In the genomic region with DNA sequence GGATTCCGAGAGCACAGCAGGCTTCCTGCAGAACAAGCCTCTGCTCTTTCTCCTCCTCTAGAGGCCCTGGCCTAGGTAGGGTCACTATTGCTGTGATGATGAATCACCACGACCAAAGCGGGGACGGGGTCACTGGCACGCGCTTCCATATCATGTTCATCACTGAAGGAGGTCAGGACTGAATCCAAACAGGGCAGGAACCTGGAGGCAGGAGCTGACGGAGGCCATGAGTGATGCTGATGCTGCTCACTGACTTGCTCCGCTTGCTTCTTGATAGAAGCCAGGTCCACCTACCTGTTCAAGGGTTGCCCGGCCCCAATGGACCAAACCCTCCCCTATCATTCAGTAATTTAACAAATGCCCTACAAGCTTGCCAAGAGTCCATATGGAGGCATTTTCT, we compare ENCODE assay signal across 22 mouse cellular contexts. TPM values are rescaled to one million over a fixed set of nuclear protein-coding genes. Genes with fewer than 3 reads are reported as not detected.
DNase-seq lines count a peak whose midpoint lies in the region; TF ChIP-seq lines count a peak whose summit lies in the region.
"Had no signal": no experiment of that assay in that cellular context is flagged by ENCODE, and none has a peak within 500 bp of the region (broad histone marks: within the 10 kb centered on the region; RNA-seq: fewer than 3 reads in every experiment).

No protein-coding gene starts in this region.

- H3K4me1 ChIP-seq in olfactory bulb, adult 2 months (ENCODE audit: control insufficient read depth, insufficient read depth, low read length) = peaks cover 37% of the 10 kb centered on the region

- 94% methylated on average over 9 of the region's 9 CpGs for WGBS in olfactory bulb, adult 2 months

- no peak overlapping the region for H3K4me3 ChIP-seq in gastrocnemius, adult 2 months
- no peak overlapping the region for H3K4me3 ChIP-seq in left cerebral cortex, adult 2 months
- no peak overlapping the region for H3K4me3 ChIP-seq in olfactory bulb, adult 2 months (ENCODE audit: insufficient read depth, low read depth, low read length)
- H3K4me3 ChIP-seq: embryonic facial prominence, embryonic 13.5 days; embryonic facial prominence, embryonic 15.5 days; erythroblast, embryonic 14.5 days; forebrain, embryonic 10.5 days; forebrain, embryonic 12.5 days had no signal

- no peak for TF ChIP-seq CTCF in gastrocnemius, adult 2 months (IDR thresholded peaks at IDR 0.05)
- TF ChIP-seq CTCF in left cerebral cortex, adult 2 months (IDR thresholded peaks at IDR 0.05) = no peak
- no peak for TF ChIP-seq CTCF in olfactory bulb, adult 2 months (IDR thresholded peaks at IDR 0.05; ENCODE audit: insufficient read depth, low read depth, low read length)

- DNase-seq in gastrocnemius, adult 2 months = no peak
- DNase-seq in gastrocnemius, postnatal 14 days = no peak
- DNase-seq in left cerebral cortex, adult 2 months (ENCODE audit: extremely low spot score in 1 of 2, low spot score in 2 of 2) = no peak
- DNase-seq in left cerebral cortex, postnatal 36 days (ENCODE audit: low spot score in 2 of 2) = no peak
- no peak for DNase-seq in layer of hippocampus, postnatal 10 days (ENCODE audit: low spot score in 2 of 2)
- DNase-seq: adrenal gland, adult 8-10 months; adrenal gland, postnatal 14 days; adrenal gland, postnatal 36 days; B cell, adult 2 months; cerebellum, adult 11 months; cerebellum, adult 18-20 months; cerebellum, adult 8-10 months; cerebellum, adult 9-11 months; cerebellum, postnatal 14 days; cerebellum, postnatal 36 days; embryo, embryonic 11 days had no signal

- intact Hi-C loops in gastrocnemius, adult 2 months (cut with DNase I) = no loop called here
- intact Hi-C loops in gastrocnemius, postnatal 14 days (cut with DNase I; ENCODE audit: low total_unique reads) = loop anchor here (2.0 kb wide), 1 partner anchor 126 kb away; no protein-coding TSS in a partner anchor
- intact Hi-C loops in left cerebral cortex, adult 2 months (cut with DNase I) = no loop called here
- intact Hi-C loops in left cerebral cortex, postnatal 36 days (cut with DNase I) = loop anchor here (10.0 kb wide), 1 partner anchor 284 kb away; no protein-coding TSS in a partner anchor

- H3K27ac ChIP-seq in gastrocnemius, adult 2 months = 0 out of 2 replicates have a peak overlapping the region, but pooled peaks have one; percentile 71
- H3K27ac ChIP-seq in left cerebral cortex, adult 2 months = peak overlapping the region; percentile 40; the same call in 1 of the 2 replicates
- H3K27ac ChIP-seq in olfactory bulb, adult 2 months (ENCODE audit: insufficient read depth, low read depth, low read length) = peak overlapping the region; percentile 24; the same call in 1 of the 2 replicates
- H3K27ac ChIP-seq: embryonic facial prominence, embryonic 13.5 days; embryonic facial prominence, embryonic 15.5 days; forebrain, embryonic 10.5 days; forebrain, embryonic 12.5 days had no signal

- no peak for TF ChIP-seq POLR2A in olfactory bulb, adult 2 months (IDR thresholded peaks at IDR 0.05; ENCODE audit: insufficient read depth, low read depth, low read length)

RNA-seq across cellular contexts. Expression of a gene that starts 35.9 kb away (rescaled TPM):
- total RNA-seq in gastrocnemius, adult 2 months (2021) = 10 to 100 TPM in 1 of 2 experiments, 1 to 10 TPM in 1; 7.7 to 10.8 TPM
- total RNA-seq in gastrocnemius, postnatal 14 days (2021) = 1 to 10 TPM; 6.2 to 7.1 TPM
- 100 to 1,000 TPM; 142 to 162 TPM for total RNA-seq in left cerebral cortex, adult 2 months (2021)
- total RNA-seq in left cerebral cortex, postnatal 36 days (2021) = 100 to 1,000 TPM; 150 to 153 TPM
- polyA plus RNA-seq in olfactory bulb, adult 2 months (2012; ENCODE audit: insufficient read depth, insufficient read length, low replicate concordance, missing spikeins) = not detected in 2 replicates
- 10 to 100 TPM; 78.4 to 79.9 TPM for total RNA-seq in layer of hippocampus, postnatal 10 days (2021)
- polyA plus RNA-seq: erythroblast, embryonic 14.5 days had no signal

Comparison
In these comparisons a context has a peak if more than half of its experiments do, and no peak if none do; other contexts are left out.
1. intact Hi-C loops: an anchor here in gastrocnemius, postnatal 14 days (2.0 kb wide) and left cerebral cortex, postnatal 36 days (10.0 kb wide); none called in gastrocnemius, adult 2 months and left cerebral cortex, adult 2 months.
2. RNA of a gene that starts 35.9 kb away (total RNA-seq): 142 to 162 TPM in left cerebral cortex, adult 2 months, 150 to 153 TPM in left cerebral cortex, postnatal 36 days and 78.4 to 79.9 TPM in layer of hippocampus, postnatal 10 days; 7.7 to 10.8 TPM in gastrocnemius, adult 2 months and 6.2 to 7.1 TPM in gastrocnemius, postnatal 14 days; every median in the first group is over 4 times any median in the second.
3. Peak in every context shown above with its lines, with median percentiles within 50 percentile points of each other: H3K27ac ChIP-seq.